Mouse (Mus musculus) lung, embryonic 14.5 days (tissue): ENCODE data around the gene Cog4. TPM values are rescaled to one million over a fixed set of nuclear protein-coding genes. Genes with fewer than 3 reads are reported as not detected.
A peak's percentile ranks its signal among the peaks of the same experiment; 100 is the strongest.

Experiments used
- ATAC-seq: fragments of 200-750 bp; cut with Nextera tagmentation; 2 replicates; pipeline ENCODE4 v1.8.0; 2017; ENCODE audit warnings: mild to moderate bottlenecking, moderate TSS enrichment, moderate library complexity; ENCODE audit not compliant: insufficient read depth
- DNase-seq: peaks from one replicate; pipeline ENCODE4 v3.0.0-alpha.2; 2015
- H3K27ac ChIP-seq: fragments of 300-500 bp; sonication (generic); 2 replicates; pipeline ENCODE4 v1.5.1; 2014; ENCODE audit warnings: low read depth, mild to moderate bottlenecking, moderate library complexity
- H3K27me3 ChIP-seq: fragments of 300-500 bp; sonication (generic); 2 replicates; pipeline ENCODE4 v1.6.1; 2014; ENCODE audit warnings: low read length, control low read depth; ENCODE audit not compliant: insufficient read depth
- H3K36me3 ChIP-seq: fragments of 300-500 bp; sonication (generic); 2 replicates; pipeline ENCODE4 v1.6.1; 2014; ENCODE audit warnings: control low read depth; ENCODE audit not compliant: insufficient read depth
- H3K4me1 ChIP-seq: fragments of 300-500 bp; sonication (generic); 2 replicates; pipeline ENCODE4 v1.6.1; 2014; ENCODE audit warnings: antibody characterized with exemption, control low read depth; ENCODE audit not compliant: insufficient read depth
- H3K4me2 ChIP-seq: fragments of 300-500 bp; sonication (generic); 2 replicates; pipeline ENCODE4 v1.6.1; 2014; ENCODE audit warnings: mild to moderate bottlenecking
- H3K4me3 ChIP-seq: fragments of 300-500 bp; sonication (generic); 2 replicates; pipeline ENCODE4 v1.5.1; 2014; ENCODE audit warnings: low read depth, low read length
- H3K9ac ChIP-seq: fragments of 300-500 bp; sonication (generic); 2 replicates; pipeline ENCODE4 v1.6.1; 2014
- H3K9me3 ChIP-seq: fragments of 300-500 bp; sonication (generic); 2 replicates; pipeline ENCODE4 v1.6.1; 2016; ENCODE audit warnings: low read depth, low read length, control low read depth
- CTCF ChIP-seq: IDR thresholded peaks from 2 replicates; pipeline ENCODE4 v1.5.1; 2016; ENCODE audit warnings: antibody characterized with exemption, low read depth
- WGBS: fragments of 180-500 bp; shearing (Covaris S2); extraction: QIAGEN DNeasy Blood & Tissue Kit; methylation state at CpG from one replicate; pipeline ENCODE4 v1.1.7; 2014; 5-methylcytosine and 5-hydroxymethylcytosine counted together
- polyA plus RNA-seq: library from polyadenylated mRNA; unstranded; fragments of >200 nt; fragmentation: Nextera tagmentation; extraction: Ambion mirVana; gene quantifications from 2 replicates; pipeline ENCODE4 v1.2.1, GENCODE M21; 2014

Gene Cog4
- polyA plus RNA-seq, 1 experiment from 2014 or later = 70.9 TPM

GRCm38 (mm10) chr8:110917415-110917814, 71.0 kb downstream of the Cog4 start:
- DNase-seq (peak; percentile 54), ATAC-seq (no peak)
- H3K9me3 ChIP-seq = no peaks in the 10 kb centered on the region
- no peak overlapping the region for H3K9ac ChIP-seq
- no peak for TF ChIP-seq CTCF
- H3K27ac ChIP-seq = no peak overlapping the region
- no peak overlapping the region for H3K4me3 ChIP-seq
- no peak overlapping the region for H3K4me2 ChIP-seq
- WGBS = 37% methylated on average over 2 of the region's 2 CpGs
- no peaks in the 10 kb centered on the region for H3K36me3 ChIP-seq
- H3K4me1 ChIP-seq = peaks cover 9% of the 10 kb centered on the region
- no peaks in the 10 kb centered on the region for H3K27me3 ChIP-seq

DNA sequence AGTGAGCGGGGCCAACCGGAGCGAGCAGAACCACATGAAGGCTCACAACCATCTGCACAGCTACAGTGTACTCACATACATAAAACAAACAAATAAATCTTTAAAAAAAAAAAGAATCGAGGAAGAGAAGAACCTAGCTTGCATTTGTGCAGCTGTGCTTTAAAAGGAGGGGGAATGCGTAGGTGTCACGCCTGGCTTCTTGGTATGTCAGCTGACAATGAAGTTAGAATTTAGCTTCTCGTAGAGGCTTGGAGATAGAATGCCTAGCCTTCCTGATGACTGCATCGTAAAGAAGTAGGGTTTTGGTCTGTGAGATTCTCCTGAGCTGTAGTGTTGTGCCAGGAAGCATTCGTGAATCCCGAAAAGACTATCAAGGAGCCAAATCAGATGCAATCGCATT, 71.6 kb downstream of the Cog4 start:
- no peak overlapping the region for H3K9ac ChIP-seq
- TF ChIP-seq CTCF = no peak
- no peak for ATAC-seq
- no peaks in the 10 kb centered on the region for H3K9me3 ChIP-seq
- H3K4me3 ChIP-seq = no peak overlapping the region
- no peak overlapping the region for H3K27ac ChIP-seq
- H3K4me1 ChIP-seq = peaks cover 9% of the 10 kb centered on the region
- no peaks in the 10 kb centered on the region for H3K27me3 ChIP-seq
- 82% methylated on average over 11 of the region's 11 CpGs for WGBS
- no peak for DNase-seq
- no peaks in the 10 kb centered on the region for H3K36me3 ChIP-seq
- no peak overlapping the region for H3K4me2 ChIP-seq

DNA sequence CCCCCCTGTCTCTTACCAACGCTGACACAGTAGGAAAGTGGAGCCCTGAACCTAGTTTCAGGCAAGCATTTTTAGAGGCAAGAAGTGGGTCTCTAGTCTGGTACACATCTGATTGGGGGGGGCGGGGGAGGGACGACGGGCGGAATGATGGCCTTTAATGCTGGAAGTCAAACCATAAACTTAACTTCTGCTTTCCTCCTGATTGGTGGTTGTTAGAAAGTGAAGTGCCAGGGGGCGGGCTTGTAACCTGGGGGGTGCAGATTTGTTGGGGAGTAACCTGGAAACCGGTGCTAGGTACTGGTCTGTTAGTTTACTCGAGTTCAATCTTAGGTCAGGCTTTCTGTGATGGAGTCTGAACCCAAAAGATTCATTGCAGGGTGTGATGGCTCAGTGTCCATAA, 72.1 kb downstream of the Cog4 start:
- ATAC-seq (no peak), DNase-seq (no peak)
- Histone ChIP-seq H3K27me3 (no peaks in the 10 kb centered on the region), H3K4me3 (no peak overlapping the region), H3K36me3 (no peaks in the 10 kb centered on the region), H3K27ac (no peak overlapping the region), H3K4me2 (no peak overlapping the region), H3K9me3 (no peaks in the 10 kb centered on the region), H3K4me1 (peaks cover 9% of the 10 kb centered on the region), H3K9ac (no peak overlapping the region)
- WGBS = 54% methylated on average over 8 of the region's 8 CpGs
- TF ChIP-seq CTCF = no peak

DNA sequence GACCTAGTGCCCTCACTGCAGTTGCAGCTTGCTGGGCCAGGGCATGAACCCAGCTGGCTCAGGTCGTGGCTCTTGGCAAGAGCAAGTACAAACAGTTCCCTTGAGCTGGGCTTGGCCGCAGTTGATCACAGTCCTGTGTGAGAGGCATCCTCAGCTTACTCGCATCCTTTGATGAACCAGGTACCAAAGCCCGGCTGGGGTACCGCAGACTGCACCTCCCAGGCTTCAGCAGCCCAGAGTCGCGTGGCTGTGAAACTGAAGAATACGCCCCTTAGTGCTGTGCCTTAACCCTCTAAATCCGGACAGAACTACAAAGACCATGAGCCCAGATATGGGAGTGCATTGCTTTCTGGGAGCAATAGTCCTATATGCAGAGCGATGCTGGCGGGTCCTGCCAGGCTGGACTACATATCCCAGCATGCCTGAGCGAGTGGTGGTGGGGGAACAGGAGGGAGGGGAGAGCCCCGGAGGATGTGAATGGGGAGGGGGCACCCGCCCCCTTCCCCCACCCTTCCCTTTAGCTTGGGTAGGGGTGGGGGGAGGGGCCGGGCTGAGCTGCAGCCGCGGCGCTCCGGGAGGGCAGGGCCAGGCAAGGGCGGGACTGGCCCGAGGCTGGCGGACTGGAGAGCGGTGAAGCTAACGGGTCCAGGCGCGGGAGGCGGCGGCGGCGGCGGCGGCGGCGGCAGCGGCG, 73.1 kb downstream of the Cog4 start, which contains the start of gene St3gal2:
St3gal2 (plus strand) TSS at position 582 of the 691 bp plus-strand sequence.
- H3K4me2 ChIP-seq = peak within 1 kb of the TSS; percentile 91
- peak within 1 kb of the TSS; percentile 78 for H3K27ac ChIP-seq
- WGBS = 0% methylated on average over 33 of the region's 36 CpGs
- peak; percentile 98 for ATAC-seq
- no peaks in the 10 kb centered on the region for H3K27me3 ChIP-seq
- H3K4me3 ChIP-seq = peak within 1 kb of the TSS; percentile 78
- no peak for TF ChIP-seq CTCF
- peak; percentile 95 for DNase-seq
- no peaks in the 10 kb centered on the region for H3K36me3 ChIP-seq
- peaks cover 9% of the 10 kb centered on the region for H3K4me1 ChIP-seq
- peak within 1 kb of the TSS; percentile 86 for H3K9ac ChIP-seq
- H3K9me3 ChIP-seq = no peaks in the 10 kb centered on the region

DNA sequence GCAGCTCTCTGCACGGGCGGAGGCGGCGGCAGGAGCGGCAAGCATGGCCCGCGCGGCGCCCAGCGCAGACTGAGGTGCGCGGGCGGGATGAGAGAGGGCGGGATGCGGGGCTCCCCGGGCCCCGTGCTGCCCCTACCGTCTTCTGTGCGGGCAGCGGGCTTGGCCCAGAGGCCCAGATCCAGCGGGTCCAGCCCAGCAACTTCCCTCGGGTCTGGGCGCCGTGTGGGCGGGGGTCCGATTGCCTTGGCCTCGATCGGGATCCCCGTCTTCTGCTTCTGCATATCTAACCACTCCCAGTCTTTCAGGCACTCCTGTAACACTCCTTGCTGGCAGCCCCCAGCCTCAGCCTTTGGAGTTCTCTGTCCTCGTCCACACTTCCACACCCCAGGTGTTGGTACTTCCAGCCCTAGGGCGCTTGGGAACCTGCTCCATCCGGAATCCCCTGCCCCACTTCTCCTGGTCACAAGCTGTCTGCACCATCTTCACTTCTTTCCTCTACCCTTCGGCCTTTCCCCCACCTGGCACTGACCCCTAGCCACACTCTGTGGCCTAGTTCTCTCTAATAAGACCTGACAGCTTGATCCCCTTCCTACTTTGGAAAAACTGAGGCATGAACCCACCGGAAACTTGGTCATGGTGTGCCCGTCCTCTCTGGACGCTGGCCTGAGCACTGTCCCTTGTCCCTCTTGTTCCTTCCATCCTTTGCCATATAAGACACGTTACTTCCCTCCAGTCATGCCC, 73.8 kb downstream of the Cog4 start:
- 2% methylated on average over 32 of the region's 37 CpGs for WGBS
- peak overlapping the region; percentile 78 for H3K4me3 ChIP-seq
- no peaks in the 10 kb centered on the region for H3K9me3 ChIP-seq
- peak overlapping the region; percentile 78 for H3K27ac ChIP-seq
- H3K27me3 ChIP-seq = no peaks in the 10 kb centered on the region
- peak overlapping the region; percentile 86 for H3K9ac ChIP-seq
- DNase-seq (peak; percentile 18), ATAC-seq (peak; percentile 56)
- H3K4me1 ChIP-seq = peaks cover 9% of the 10 kb centered on the region
- TF ChIP-seq CTCF = no peak
- no peaks in the 10 kb centered on the region for H3K36me3 ChIP-seq
- H3K4me2 ChIP-seq = peak overlapping the region; percentile 91

- no peak for TF ChIP-seq CTCF
- 11% methylated on average over 3 of the region's 3 CpGs for WGBS
- H3K27ac ChIP-seq = peak overlapping the region; percentile 78
- H3K4me3 ChIP-seq = peak overlapping the region; percentile 78
- no peaks in the 10 kb centered on the region for H3K36me3 ChIP-seq
- DNase-seq (no peak), ATAC-seq (no peak)
- H3K4me2 ChIP-seq = peak overlapping the region; percentile 91
- H3K27me3 ChIP-seq = no peaks in the 10 kb centered on the region
- H3K4me1 ChIP-seq = peaks cover 9% of the 10 kb centered on the region
- H3K9ac ChIP-seq = peak overlapping the region; percentile 86
- H3K9me3 ChIP-seq = no peaks in the 10 kb centered on the region
Observed at GRCm38 (mm10) chr8:110920773-110921277, 74.4 kb downstream of the Cog4 start.
